Mouse (Mus musculus) testis, adult 2 months (tissue): ENCODE results near the gene Lef1. TPM values are rescaled to one million over a fixed set of nuclear protein-coding genes. Genes with fewer than 3 reads are reported as not detected.

Experiments used
- H3K27ac ChIP-seq: fragments of 200-500 bp; 2 replicates; pipeline ENCODE4 v1.5.1; 2012; ENCODE audit warnings: low read depth, low read length; ENCODE audit not compliant: control insufficient read depth, insufficient read depth
- H3K27me3 ChIP-seq: fragments of 200-500 bp; 2 replicates; pipeline ENCODE4 v1.6.1; 2012; ENCODE audit warnings: mild to moderate bottlenecking, low read length, moderate library complexity; ENCODE audit not compliant: control insufficient read depth, insufficient read depth
- H3K36me3 ChIP-seq: fragments of 200-500 bp; 2 replicates; pipeline ENCODE4 v1.6.1; 2012; ENCODE audit warnings: mild to moderate bottlenecking, low read length; ENCODE audit not compliant: control insufficient read depth, insufficient read depth
- H3K4me1 ChIP-seq: fragments of 200-500 bp; 2 replicates; pipeline ENCODE4 v1.6.1; 2012; ENCODE audit warnings: low read length; ENCODE audit not compliant: control insufficient read depth, insufficient read depth
- H3K4me3 ChIP-seq: fragments of 200-500 bp; 2 replicates; pipeline ENCODE4 v1.5.1; 2012; ENCODE audit warnings: low read depth, mild to moderate bottlenecking, low read length, moderate library complexity, mixed read lengths; ENCODE audit not compliant: control insufficient read depth
- CTCF ChIP-seq: fragments of 200-500 bp; IDR thresholded peaks from 2 replicates; pipeline ENCODE4 v1.5.1; 2012; ENCODE audit warnings: low read depth, mild to moderate bottlenecking, inconsistent platforms, low read length, moderate library complexity; ENCODE audit not compliant: control insufficient read depth, insufficient read depth, insufficient replicate concordance
- POLR2A ChIP-seq: fragments of 200-500 bp; IDR thresholded peaks from 2 replicates; pipeline ENCODE4 v1.6.1; 2012; ENCODE audit warnings: low read depth, mild to moderate bottlenecking, inconsistent platforms, low read length, moderate library complexity; ENCODE audit not compliant: control insufficient read depth
- polyA plus RNA-seq: library from polyadenylated mRNA; depleted of rRNA; stranded (reverse); fragments of >200 nt; gene quantifications from 2 replicates; pipeline ENCODE4 v1.2.3, GENCODE M21; 2012

The Lef1 gene
- polyA plus RNA-seq, 1 experiment = 84.7 TPM

- Histone ChIP-seq H3K27ac (no peak overlapping the region), H3K4me3 (no peak overlapping the region), H3K27me3 (no peaks in the 10 kb centered on the region), H3K4me1 (no peaks in the 10 kb centered on the region), H3K36me3 (no peaks in the 10 kb centered on the region; the same call in 1 of the 2 replicates)
- TF ChIP-seq POLR2A (no peak), CTCF (no peak)
Observed at GRCm38 (mm10) chr3:131135434-131135833, 25.2 kb downstream of the Lef1 start.

GRCm38 (mm10) chr3:131136455-131136854 lies 26.2 kb downstream of the Lef1 start:
- no peaks in the 10 kb centered on the region; the same call in 1 of the 2 replicates for H3K36me3 ChIP-seq
- no peak overlapping the region for H3K27ac ChIP-seq
- no peaks in the 10 kb centered on the region for H3K4me1 ChIP-seq
- TF ChIP-seq POLR2A = no peak
- TF ChIP-seq CTCF = no peak
- H3K27me3 ChIP-seq = no peaks in the 10 kb centered on the region
- H3K4me3 ChIP-seq = no peak overlapping the region

- Histone ChIP-seq H3K27ac (no peak overlapping the region), H3K4me3 (no peak overlapping the region)
Observed at GRCm38 (mm10) chr3:131137119-131137781, 27.0 kb downstream of the Lef1 start.

GRCm38 (mm10) chr3:131138224-131138623 lies 28.0 kb downstream of the Lef1 start:
- no peak for TF ChIP-seq CTCF
- TF ChIP-seq POLR2A = no peak
- Histone ChIP-seq H3K27me3 (no peaks in the 10 kb centered on the region), H3K4me3 (no peak overlapping the region), H3K4me1 (no peaks in the 10 kb centered on the region), H3K27ac (no peak overlapping the region), H3K36me3 (no peaks in the 10 kb centered on the region; the same call in 1 of the 2 replicates)

More at GRCm38 (mm10) chr3:131137119-131137781, 27.0 kb downstream of the Lef1 start:
- TF ChIP-seq CTCF (no peak), POLR2A (no peak)
- Histone ChIP-seq H3K27me3 (no peaks in the 10 kb centered on the region), H3K36me3 (no peaks in the 10 kb centered on the region; the same call in 1 of the 2 replicates), H3K4me1 (no peaks in the 10 kb centered on the region)

- Histone ChIP-seq H3K27me3 (no peaks in the 10 kb centered on the region), H3K4me3 (no peak overlapping the region), H3K4me1 (no peaks in the 10 kb centered on the region), H3K36me3 (no peaks in the 10 kb centered on the region; the same call in 1 of the 2 replicates), H3K27ac (no peak overlapping the region)
- TF ChIP-seq CTCF (no peak), POLR2A (no peak)
Observed at GRCm38 (mm10) chr3:131138797-131139196, 28.5 kb downstream of the Lef1 start.

- Histone ChIP-seq H3K27ac (no peak overlapping the region), H3K4me3 (no peak overlapping the region), H3K36me3 (no peaks in the 10 kb centered on the region; the same call in 1 of the 2 replicates), H3K27me3 (no peaks in the 10 kb centered on the region), H3K4me1 (no peaks in the 10 kb centered on the region)
- TF ChIP-seq POLR2A (no peak), CTCF (no peak)
Observed at GRCm38 (mm10) chr3:131139345-131140090, 29.2 kb downstream of the Lef1 start.

GRCm38 (mm10) chr3:131140091-131140462 lies 29.8 kb downstream of the Lef1 start:
- H3K4me1 ChIP-seq = no peaks in the 10 kb centered on the region
- H3K27ac ChIP-seq = no peak overlapping the region
- TF ChIP-seq CTCF (no peak), POLR2A (no peak)
- H3K27me3 ChIP-seq = no peaks in the 10 kb centered on the region
- no peak overlapping the region for H3K4me3 ChIP-seq
- H3K36me3 ChIP-seq = no peaks in the 10 kb centered on the region; the same call in 1 of the 2 replicates
